Mouse (Mus musculus) C2C12 (cell line): ENCODE data around the gene Retreg3. TPM values are rescaled to one million over a fixed set of nuclear protein-coding genes. Genes with fewer than 3 reads are reported as not detected.

ENCODE experiments used
- H3K27me3 ChIP-seq: one replicate; pipeline ENCODE4 v1.6.1; 2011; ENCODE audit not compliant: control insufficient read depth, insufficient read depth, insufficient read length
- H3K36me3 ChIP-seq: one replicate; pipeline ENCODE4 v1.6.1; 2011; ENCODE audit not compliant: control insufficient read depth, insufficient read depth
- H3K4me3 ChIP-seq: one replicate; pipeline ENCODE4 v1.5.1; 2011; ENCODE audit warnings: mild to moderate bottlenecking, control low read depth; ENCODE audit not compliant: poor library complexity, insufficient read depth, severe bottlenecking
- H3K79me2 ChIP-seq: one replicate; pipeline ENCODE4 v1.6.1; 2011; ENCODE audit not compliant: control insufficient read depth, insufficient read depth
- H3K79me3 ChIP-seq: one replicate; pipeline ENCODE4 v1.6.1; 2011; ENCODE audit warnings: low read depth, control low read depth
- H3ac ChIP-seq: one replicate; pipeline ENCODE3; 2011; ENCODE audit warnings: low read depth; ENCODE audit not compliant: control insufficient read depth, insufficient read length
- CEBPB ChIP-seq: IDR thresholded peaks from one replicate; pipeline ENCODE4 v1.6.1; 2011; ENCODE audit warnings: low read depth, mild to moderate bottlenecking, control low read depth, moderate library complexity
- CTCF ChIP-seq: IDR thresholded peaks from one replicate; pipeline ENCODE4 v1.5.1; 2011; ENCODE audit not compliant: control insufficient read depth, insufficient read depth, insufficient read length
- FOSL1 ChIP-seq: IDR thresholded peaks from one replicate; pipeline ENCODE4 v1.8.0; 2011; ENCODE audit warnings: mild to moderate bottlenecking, low read length; ENCODE audit not compliant: poor library complexity, insufficient read depth, severe bottlenecking
- MAX ChIP-seq: IDR thresholded peaks from one replicate; pipeline ENCODE4 v1.6.1; 2011; ENCODE audit warnings: mild to moderate bottlenecking, control low read depth
- MYOD1 ChIP-seq: IDR thresholded peaks from one replicate; pipeline ENCODE4 v1.6.1; 2011; ENCODE audit warnings: low read depth; ENCODE audit not compliant: control insufficient read depth, insufficient read length
- MYOG ChIP-seq: IDR thresholded peaks from one replicate; pipeline ENCODE4 v1.6.1; 2011; ENCODE audit not compliant: control insufficient read depth, insufficient read length; ENCODE audit errors: extremely low read depth
- USF1 ChIP-seq: IDR thresholded peaks from one replicate; pipeline ENCODE4 v1.6.1; 2011; ENCODE audit warnings: low read depth, mild to moderate bottlenecking, control low read depth, moderate library complexity
- microRNA-seq: library from miRNA; unstranded; fragments of <30 nt; microRNA quantifications from one replicate; pipeline ENCODE4, GENCODE M21; 2019; ENCODE audit warnings: borderline microRNAs expressed
- polyA plus RNA-seq: library from polyadenylated mRNA; unstranded; fragments of >200 nt; fragmentation: generic; extraction: Trizol; gene quantifications from one replicate; pipeline ENCODE4 v1.2.1, GENCODE M21; 2012; ENCODE audit warnings: missing spikeins

The Retreg3 gene
- polyA plus RNA-seq, 1 experiment = 25.7 TPM

DNA sequence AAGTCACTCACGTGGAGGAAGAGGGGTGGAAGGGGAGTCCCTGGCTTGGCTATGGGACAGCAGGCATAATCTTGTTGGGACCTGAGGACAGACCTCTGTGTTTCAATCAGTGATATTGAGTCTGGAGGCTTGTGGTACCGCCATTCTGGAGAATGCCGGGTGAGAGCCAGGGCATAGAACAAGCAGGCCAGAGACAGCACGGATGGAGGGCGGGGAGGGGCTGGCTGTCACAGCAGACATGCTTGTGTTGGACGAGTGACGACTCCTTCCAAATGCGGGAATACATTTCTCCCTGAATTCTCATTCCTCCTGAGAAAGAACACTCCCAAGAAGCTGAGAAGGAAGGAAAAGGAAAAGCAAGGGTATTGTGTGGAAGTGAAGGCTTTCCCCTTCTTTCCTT is 68.1 kb downstream of the Retreg3 start:
- Histone ChIP-seq H3K36me3 (peaks cover 19% of the 10 kb centered on the region), H3K4me3 (no peak overlapping the region)

DNA sequence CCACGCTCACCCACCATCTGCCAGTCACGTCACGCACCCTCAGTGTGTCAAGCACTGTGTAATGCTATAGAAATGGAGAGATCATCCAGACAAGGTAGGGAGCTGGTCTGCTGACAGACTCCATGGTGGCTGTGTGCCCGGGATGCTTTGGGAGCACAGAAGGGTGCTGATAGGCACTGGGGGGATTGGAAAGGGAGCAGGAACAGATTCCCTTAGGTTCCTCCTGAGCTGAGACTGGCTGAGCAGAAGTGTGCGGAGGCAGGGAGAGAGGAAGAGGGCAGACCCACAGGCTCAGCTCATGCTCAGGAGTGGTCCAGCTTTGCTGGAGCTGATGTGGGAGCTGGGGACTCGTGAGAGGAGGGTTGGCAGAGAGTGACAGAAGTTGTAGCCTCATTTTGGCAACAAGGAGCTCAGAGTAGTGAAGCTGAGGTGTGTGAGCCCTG is 68.6 kb downstream of the Retreg3 start:
- Histone ChIP-seq H3K4me3 (no peak overlapping the region), H3K36me3 (peaks cover 24% of the 10 kb centered on the region), H3K27me3 (no peaks in the 10 kb centered on the region), H3ac (no peak overlapping the region), H3K79me3 (no peaks in the 10 kb centered on the region), H3K79me2 (no peaks in the 10 kb centered on the region)
- no peak for TF ChIP-seq FOSL1

More for the DNA sequence above, 68.1 kb downstream of the Retreg3 start:
- no peak overlapping the region for H3ac ChIP-seq
- no peak for TF ChIP-seq CTCF
- TF ChIP-seq USF1 = no peak
- TF ChIP-seq CEBPB = no peak
- no peak for TF ChIP-seq MYOG
- TF ChIP-seq MYOD1 = no peak
- no peak for TF ChIP-seq MAX
- TF ChIP-seq FOSL1 = no peak
- H3K79me2 ChIP-seq = no peaks in the 10 kb centered on the region
- H3K79me3 ChIP-seq = no peaks in the 10 kb centered on the region
- no peaks in the 10 kb centered on the region for H3K27me3 ChIP-seq

DNA sequence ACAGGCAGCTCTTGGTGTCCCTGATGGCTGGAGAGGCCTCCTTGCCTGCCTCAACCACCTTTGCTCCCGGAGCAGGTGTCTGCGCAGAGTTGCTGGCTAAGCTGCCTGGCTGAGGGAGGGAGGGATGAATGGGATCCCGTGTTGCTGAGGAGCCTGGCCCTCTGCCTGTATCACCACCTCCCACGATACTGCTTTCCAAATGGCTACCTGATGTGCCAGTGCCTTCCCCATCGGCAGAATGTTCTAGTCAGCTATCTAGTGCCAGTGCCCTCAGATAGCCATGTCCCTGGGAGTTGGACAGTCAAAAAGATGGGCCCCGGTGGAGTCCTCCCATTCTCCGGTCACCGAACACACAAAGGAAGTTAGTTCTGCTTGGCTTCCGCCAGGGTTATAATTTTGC is 69.3 kb downstream of the Retreg3 start:
- Histone ChIP-seq H3K27me3 (no peaks in the 10 kb centered on the region), H3K79me3 (no peaks in the 10 kb centered on the region), H3ac (no peak overlapping the region), H3K79me2 (no peaks in the 10 kb centered on the region), H3K4me3 (no peak overlapping the region), H3K36me3 (peaks cover 32% of the 10 kb centered on the region)
- no peak for TF ChIP-seq MYOD1
- TF ChIP-seq USF1 = no peak
- TF ChIP-seq CEBPB = no peak

DNA sequence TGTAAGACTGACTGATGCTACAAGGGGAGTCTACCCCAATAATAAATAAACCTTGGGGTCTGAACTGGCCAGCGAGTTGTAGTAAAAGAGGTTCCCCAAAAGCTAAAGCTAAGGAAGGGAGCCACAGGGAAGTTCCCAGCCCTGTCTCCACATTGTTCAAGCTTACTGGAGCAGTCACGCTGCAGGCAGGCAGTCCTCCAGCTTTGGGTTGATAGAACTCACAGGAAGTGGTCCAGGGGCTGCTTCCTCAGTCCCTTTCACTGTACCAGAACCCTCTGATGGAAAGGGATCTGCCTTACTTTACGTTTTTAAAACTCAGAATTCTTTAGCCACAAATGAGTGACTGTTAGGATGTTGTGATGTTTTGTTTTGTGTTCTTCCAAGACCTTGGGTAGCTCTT is 72.2 kb downstream of the Retreg3 start:
- Histone ChIP-seq H3K4me3 (no peak overlapping the region), H3ac (no peak overlapping the region), H3K36me3 (peaks cover 45% of the 10 kb centered on the region), H3K79me3 (no peaks in the 10 kb centered on the region), H3K79me2 (no peaks in the 10 kb centered on the region), H3K27me3 (no peaks in the 10 kb centered on the region)
- TF ChIP-seq FOSL1 (no peak), CTCF (no peak), USF1 (no peak), MAX (no peak), MYOG (no peak)

DNA sequence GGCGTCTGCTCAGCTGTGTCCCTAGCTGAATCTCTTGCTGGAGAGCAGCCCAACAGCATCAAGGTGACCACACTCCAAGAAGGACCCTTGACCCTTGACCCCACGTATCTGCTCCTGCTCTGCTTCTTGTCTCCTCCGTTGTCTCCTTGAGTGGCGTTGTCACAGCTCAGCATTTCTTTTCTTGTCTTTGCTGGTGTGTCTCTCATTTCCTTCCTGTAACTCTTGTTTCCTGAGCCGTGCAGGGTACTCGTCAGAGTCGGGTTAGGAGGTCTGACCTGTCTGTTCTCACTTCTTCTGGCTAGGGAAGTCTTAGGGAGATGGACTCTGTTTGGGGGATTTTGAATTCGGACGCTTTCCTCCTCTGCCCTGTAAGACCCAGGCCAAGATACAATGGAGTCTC is 73.3 kb downstream of the Retreg3 start:
- H3K79me2 ChIP-seq = no peaks in the 10 kb centered on the region
- H3ac ChIP-seq = no peak overlapping the region
- TF ChIP-seq CEBPB = no peak
- TF ChIP-seq MAX = no peak
- TF ChIP-seq MYOG = no peak
- TF ChIP-seq CTCF = no peak
- no peak for TF ChIP-seq MYOD1
- no peak for TF ChIP-seq USF1
- TF ChIP-seq FOSL1 = no peak
- H3K79me3 ChIP-seq = no peaks in the 10 kb centered on the region
- peaks cover 48% of the 10 kb centered on the region for H3K36me3 ChIP-seq
- no peaks in the 10 kb centered on the region for H3K27me3 ChIP-seq
- H3K4me3 ChIP-seq = no peak overlapping the region

Small RNA genes lying within 50 kb of the gene (microRNA-seq; reads per million reads assigned to microRNA genes)
- not detected for gene Gm27626

Other genes starting within 250 kb of the Retreg3 start
- gene Stat3, start 180.4 kb downstream of the Retreg3 start, polyA plus RNA-seq = 36.1 TPM
- 418 TPM for gene Cavin1, start 149.0 kb downstream of the Retreg3 start, polyA plus RNA-seq
- gene Atp6v0a1, start 110.4 kb downstream of the Retreg3 start, polyA plus RNA-seq = 22.8 TPM
- 7.3 TPM for gene Naglu, start 49.9 kb downstream of the Retreg3 start, polyA plus RNA-seq
- gene Hsd17b1, start 41.5 kb downstream of the Retreg3 start, polyA plus RNA-seq = not detected
- gene Coasy, start 37.3 kb downstream of the Retreg3 start, polyA plus RNA-seq = 31.0 TPM
- 39.7 TPM for gene Mlx, start 32.6 kb downstream of the Retreg3 start, polyA plus RNA-seq
- 24.0 TPM for gene Psmc3ip, start 24.5 kb downstream of the Retreg3 start, polyA plus RNA-seq
- 115 TPM for gene Tubg1, start within 50 bp of the Retreg3 start, polyA plus RNA-seq
- gene Tubg2, start 36.0 kb upstream of the Retreg3 start, polyA plus RNA-seq = 0.13 TPM
- 0.28 TPM for gene Cntnap1, start 50.6 kb upstream of the Retreg3 start, polyA plus RNA-seq
- 18.3 TPM for gene Plekhh3, start 51.5 kb upstream of the Retreg3 start, polyA plus RNA-seq
- 0.18 TPM for gene Ccr10, start 55.5 kb upstream of the Retreg3 start, polyA plus RNA-seq
- 4.5 TPM for gene Ezh1, start 106.6 kb upstream of the Retreg3 start, polyA plus RNA-seq
- gene Ramp2, start 126.1 kb upstream of the Retreg3 start, polyA plus RNA-seq = 0.66 TPM
- gene Vps25, start 133.8 kb upstream of the Retreg3 start, polyA plus RNA-seq = 116 TPM
- 0.49 TPM for gene Wnk4, start 140.7 kb upstream of the Retreg3 start, polyA plus RNA-seq
- 0.05 TPM for gene Cntd1, start 159.1 kb upstream of the Retreg3 start, polyA plus RNA-seq
- 85.2 TPM for gene Coa3, start 159.2 kb upstream of the Retreg3 start, polyA plus RNA-seq
- gene Becn1, start 182.4 kb upstream of the Retreg3 start, polyA plus RNA-seq = 103 TPM
- 89.9 TPM for gene Psme3, start 196.3 kb upstream of the Retreg3 start, polyA plus RNA-seq
- 1.2 TPM for gene Aoc2, start 205.2 kb upstream of the Retreg3 start, polyA plus RNA-seq
- 0.07 TPM for gene Aoc3, start 210.7 kb upstream of the Retreg3 start, polyA plus RNA-seq
- not detected for gene G6pc, start 247.7 kb upstream of the Retreg3 start, polyA plus RNA-seq